Mouse (Mus musculus) CD8-positive naive resting alpha-beta T cell, adult 2 months (primary cell): ENCODE measurements around the gene Frmd5.

Experiments
- DNase-seq, 2 experiments: peaks; one replicate each; pipeline ENCODE4 v3.0.0; 2022; ENCODE audit warnings: low read depth in 2 of 2, low spot score in 2 of 2

Frmd5 gene

DNA sequence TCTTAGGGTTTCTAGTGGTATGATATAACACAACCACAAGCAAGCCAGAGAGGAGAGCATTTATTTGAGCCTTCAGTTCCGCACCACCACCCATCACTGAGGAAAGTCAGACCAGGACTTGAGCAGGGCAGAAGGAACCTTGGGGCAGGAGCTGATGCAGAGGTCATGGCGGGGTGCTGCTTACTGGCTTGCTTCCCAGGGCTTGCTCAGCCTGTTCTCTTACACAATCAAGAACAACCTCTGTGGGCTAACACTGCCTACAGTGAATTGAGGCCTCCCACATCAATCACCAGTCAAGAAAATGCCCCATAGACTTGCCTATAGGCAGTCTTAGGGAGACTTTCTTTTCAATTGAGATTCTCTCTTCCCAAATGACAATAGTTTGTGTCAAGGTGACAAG is 118.8 kb downstream of the Frmd5 start:
- no peak for DNase-seq

DNA sequence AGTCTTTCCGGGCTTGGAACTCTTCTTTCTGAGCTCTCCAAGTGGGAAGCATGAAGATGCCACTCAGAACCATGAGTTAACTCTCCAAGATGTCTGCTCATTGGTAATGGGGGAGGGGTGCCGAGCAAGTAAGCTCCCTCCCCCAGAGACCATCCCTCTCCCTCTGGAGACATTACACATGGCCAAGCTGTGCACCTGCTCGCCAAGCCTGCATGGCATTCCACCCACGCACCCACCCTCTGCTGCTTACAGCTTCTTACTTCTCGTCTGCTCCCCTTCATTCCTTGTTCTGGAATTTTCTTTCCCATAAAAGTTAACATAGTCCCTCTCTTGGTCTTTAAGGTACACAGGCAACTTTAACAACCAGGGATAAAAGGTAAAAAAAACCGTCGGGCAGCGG is 123.3 kb downstream of the Frmd5 start:
- DNase-seq: no peak

DNA sequence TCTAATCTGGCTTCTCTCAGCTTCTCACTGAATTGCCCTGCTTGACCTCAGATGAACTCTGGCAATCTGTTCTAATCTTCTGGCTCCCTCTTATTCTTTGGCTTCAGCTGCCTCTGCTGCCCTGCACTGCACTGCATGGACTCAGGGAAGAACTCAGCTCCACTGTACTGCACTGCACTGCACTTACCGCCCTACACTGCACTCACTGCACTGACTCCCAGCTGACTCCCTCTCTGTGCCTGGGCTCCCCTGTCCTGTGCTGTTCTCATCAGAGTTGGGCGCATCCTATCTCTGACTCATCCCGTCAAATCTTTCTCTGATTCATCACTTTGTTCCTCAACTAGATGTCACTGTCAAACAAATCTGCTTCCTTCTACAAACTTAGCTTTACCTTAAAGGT is 124.5 kb downstream of the Frmd5 start:
- DNase-seq: no peak

DNA sequence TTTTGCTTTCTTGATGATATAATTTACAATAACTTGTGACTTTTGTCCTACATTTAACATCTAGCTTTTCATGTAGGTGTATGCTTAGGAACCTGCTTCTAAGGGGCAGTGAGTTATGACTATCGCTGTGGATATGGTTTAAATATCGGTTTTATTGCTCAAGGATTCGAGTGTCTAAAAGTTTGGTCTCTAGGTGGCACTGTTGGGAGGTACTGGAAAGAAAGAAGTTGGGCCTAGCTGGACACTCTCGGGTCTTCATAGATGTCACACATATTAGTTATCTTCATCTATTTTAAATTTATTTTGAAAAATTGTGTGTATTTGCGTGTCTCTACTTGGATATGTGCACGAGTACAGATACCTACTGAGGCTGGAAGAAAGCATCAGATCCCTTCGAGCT is 127.2 kb downstream of the Frmd5 start:
- no peak for DNase-seq

DNA sequence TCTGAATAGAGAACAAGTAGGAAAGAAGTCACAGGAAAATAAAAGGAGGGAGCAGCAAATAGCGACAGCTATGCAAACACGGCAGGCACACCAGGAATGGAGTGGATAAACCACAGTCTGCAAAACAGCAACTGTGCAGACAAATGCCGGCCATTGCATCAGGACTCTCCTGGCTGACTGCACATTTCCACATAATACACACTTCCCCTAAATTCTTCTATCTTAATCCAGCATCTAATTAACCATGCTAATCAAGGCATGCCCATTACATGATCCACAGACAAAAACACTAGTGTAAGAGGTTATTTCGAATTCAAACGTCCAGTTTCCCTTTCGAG is 129.3 kb downstream of the Frmd5 start:
- no peak for DNase-seq

DNA sequence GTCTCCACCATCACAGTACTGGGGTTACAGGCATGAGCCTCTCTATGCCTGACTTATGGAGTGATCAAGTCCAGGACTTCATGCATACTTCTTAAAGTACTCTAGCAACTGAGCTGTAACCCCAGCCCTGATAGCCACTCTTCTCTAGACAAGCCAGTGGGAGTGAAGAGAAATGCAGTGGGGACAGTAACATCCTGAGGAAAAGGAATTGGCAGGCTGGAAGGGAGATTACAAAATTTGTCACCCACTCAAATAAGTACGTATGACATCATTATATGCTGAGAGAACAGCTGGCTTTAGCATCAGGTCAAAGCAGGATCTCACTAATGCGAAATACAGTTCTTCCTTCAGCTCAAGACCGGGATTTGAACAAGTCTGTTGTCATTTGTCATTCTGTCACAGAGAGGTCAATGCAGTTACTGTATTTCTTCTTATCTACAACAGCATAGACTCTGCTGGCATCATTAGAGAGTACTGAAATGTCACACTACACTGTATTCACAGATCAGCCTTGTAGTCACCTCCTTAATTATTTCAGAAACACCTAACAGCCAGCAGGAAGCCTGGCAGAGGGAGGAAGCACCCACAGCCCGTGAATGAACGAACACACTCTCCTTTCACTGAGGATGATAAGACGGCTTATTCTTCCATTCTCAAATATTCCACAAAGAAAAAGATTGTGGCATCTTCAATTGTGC is 129.8 kb downstream of the Frmd5 start:
- DNase-seq: no peak

DNA sequence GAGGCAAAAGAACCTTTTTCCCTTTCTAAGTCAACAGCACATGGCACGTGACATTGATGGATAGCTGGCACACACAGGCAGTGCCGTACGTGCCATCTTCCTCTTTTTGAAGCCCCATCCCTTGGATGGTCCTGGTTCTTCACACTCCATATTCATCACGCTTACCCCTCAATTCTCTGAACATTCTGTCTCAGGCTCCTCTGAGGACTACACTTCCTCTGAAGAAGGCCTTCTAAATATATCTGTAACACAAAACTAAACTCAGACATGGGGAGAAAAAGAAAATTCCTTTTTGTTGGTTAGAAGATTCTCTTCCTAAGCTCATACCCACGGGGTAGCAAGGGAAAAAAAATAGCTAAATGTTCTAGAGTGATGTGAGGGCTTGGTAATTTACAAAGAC is 131.0 kb downstream of the Frmd5 start:
- no peak for DNase-seq

DNA sequence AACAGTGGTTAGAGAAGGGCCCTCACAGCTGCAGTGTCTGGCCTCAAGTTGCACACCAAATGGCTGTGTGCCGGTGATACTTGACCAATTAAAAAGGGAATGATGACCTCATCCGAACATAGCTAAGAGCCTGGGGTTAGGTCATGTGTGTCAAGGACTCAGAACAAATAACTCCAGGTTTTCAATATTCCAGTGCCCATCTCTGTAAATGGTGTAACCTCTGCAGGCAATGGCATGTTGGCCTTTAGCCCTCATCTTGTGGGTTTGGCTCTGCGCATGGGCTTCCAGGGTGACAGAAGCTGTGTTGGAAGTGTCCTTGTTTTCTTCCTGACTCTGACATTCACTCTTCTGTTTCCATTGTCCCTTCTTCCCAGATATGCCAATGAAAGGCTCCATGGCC is 131.8 kb downstream of the Frmd5 start:
- no peak for DNase-seq

DNA sequence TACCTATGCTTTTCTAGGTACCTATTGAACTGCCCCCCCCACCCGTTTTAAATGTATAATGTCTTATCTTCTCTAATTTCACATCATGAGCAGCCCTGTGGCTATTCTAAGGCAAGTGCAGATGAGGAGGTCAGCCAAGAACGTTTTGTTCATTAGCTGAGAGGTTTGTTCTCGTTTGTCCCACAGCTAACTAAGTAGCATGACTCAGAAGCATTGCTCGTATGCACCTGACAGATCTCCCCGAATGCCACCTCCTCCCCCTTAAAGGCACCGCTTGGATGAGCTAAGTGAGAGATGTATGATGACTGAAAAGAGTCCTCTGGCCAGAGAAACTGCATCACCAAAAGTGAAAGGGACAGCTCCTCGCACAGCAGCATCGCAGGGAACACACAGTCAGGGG is 132.7 kb downstream of the Frmd5 start:
- DNase-seq: no peak

DNA sequence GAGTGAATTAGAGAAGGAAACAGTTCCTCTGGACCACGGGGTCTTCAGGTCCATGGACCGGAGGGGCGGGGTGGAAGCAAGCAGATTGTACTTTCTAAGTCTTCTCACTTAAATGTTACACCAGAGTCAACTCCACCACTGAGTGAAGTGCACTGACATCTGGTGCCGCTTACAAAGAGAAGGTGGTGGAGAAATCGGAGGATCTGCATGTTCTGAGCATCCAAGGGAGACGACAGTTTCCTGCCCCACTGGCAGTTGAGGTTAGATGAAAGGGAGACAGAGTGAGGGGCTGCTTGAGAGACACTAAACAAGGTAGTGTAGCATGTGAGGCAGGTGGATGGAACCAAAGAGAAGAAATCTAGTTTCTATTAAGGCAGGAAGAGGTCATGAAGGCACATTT is 137.0 kb downstream of the Frmd5 start:
- no peak for DNase-seq

DNA sequence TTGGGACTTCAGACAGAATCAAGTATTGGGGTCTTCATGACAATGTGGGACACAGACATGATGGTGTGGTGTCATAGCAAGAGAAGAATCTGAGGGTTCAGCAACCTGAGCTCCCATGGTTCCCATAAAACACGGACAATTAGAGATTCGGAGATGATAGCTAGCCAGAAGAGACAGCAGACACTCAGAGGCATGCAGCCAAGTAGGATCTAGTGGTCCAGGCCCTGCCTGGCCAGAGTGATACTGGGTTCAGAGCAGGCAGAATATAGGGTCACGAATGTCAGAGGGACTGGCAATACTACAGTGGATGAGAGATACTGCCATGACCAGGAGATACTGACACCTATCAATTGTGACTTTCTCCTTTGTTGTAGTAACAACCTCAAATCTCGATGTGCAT is 138.6 kb downstream of the Frmd5 start:
- DNase-seq: no peak

DNA sequence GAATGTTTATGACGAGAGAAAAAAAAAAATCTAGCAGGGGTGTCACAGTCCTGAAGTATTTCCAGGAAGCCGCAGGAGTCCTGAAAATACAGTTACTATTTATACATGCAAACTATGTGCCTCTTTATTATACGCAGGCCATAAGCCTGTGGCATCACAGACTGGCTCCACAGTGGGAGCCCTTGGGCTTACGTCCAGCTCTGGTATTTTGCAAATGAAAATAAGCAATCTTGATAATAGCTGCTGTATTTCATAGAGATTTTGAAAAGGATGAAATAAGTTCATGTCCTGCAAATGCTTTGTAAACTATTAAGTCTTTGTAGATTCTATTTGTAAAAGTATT is 145.8 kb downstream of the Frmd5 start:
- DNase-seq: no peak

DNA sequence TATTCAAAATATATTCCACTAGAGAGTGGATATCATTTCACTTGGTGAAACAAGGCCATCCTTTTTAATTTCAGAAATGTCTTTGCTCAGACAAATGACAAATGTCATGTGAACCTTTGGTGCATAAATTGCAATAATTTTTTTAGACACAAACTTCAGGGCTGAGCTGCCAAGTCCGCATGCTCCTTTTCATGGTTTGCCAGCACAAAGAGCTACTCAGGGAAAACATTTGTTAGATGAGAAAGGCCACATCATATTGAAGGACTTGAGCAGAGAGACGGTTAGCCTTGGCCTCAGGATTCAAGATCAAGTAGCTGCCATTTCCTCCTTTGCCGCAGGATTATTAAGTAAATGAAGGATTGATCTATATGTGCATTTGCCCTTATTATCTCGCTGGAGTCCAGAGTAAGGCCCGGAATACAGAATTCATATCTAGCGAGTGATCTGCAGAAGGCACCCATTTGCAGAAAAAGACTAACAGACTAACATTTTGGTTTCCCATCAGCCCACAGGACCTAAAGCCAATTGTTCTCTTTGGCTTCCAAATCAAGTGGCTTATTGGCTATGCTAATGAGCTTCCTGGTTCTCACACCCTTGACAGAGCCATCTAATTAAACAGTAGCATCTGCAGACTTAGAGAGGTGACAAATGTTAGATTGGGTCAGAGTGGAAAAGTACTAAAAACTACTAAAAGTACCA is 146.3 kb downstream of the Frmd5 start:
- DNase-seq: no peak

DNA sequence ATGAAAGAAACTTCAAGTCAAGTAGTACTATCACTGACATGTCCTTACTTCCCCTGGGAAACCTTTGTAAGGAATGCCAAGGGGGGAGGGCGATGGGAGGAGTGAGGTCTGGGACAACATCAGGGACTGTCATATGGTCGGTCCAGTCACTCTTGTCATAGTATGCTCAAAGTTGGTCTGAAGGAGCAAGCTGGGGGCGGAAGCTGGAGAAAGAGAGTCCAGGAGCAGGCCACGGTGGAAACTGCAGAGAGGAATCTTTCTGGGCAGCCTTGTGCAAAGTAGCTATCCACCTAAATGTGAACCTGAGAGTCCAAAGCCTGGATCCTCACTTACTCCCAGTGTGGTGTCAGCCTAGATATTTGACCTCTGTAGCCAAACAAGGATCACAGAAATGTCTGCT is 147.5 kb downstream of the Frmd5 start:
- DNase-seq: no peak

DNA sequence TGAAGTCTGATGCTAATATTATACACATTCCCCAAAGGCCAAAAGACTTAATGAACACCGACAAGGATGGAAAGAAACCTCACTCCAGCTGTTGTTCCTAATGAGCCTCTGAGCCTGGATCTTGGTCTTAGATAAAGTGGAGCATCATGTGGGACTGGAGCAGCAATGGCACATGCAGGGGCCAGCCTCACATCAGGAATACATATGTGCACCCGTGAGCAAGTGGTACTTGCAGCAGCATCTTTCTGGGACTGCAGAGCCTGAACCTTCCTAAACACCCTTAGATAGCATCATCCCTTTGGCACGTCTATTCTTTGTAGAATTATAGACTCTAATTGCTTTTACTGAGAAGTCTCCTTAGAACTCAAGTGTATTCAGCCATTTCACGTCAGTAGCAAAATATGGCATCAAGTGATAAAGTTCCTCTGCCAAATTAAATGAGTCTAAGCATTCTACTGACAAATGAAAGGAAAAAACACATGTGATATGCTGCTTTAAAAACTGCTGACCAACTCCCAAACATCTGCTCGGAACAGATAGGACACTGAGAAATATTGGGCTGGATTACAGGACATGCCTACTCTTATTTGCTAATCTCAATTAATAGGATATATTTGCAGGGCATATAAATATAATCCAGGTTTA is 148.6 kb downstream of the Frmd5 start:
- DNase-seq: no peak

DNA sequence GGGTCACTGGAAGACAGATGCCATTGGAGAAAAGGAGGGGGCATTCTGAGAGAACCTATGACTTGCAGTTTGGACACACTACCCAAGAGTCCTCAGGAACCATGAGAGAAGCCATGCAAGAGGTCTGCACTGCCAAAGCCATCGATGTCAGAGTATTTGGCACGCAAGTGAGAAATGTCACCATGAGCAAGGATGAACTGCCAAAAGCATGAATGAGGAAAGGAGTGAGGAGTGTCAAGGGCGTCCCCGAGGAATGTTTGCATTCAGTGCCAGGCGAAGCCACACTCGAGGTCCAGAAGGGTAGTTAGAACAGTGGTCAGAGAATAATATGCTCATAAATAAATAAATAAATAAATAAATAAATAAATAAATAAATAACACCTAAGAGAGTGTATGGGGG is 150.9 kb downstream of the Frmd5 start:
- DNase-seq: no peak

DNA sequence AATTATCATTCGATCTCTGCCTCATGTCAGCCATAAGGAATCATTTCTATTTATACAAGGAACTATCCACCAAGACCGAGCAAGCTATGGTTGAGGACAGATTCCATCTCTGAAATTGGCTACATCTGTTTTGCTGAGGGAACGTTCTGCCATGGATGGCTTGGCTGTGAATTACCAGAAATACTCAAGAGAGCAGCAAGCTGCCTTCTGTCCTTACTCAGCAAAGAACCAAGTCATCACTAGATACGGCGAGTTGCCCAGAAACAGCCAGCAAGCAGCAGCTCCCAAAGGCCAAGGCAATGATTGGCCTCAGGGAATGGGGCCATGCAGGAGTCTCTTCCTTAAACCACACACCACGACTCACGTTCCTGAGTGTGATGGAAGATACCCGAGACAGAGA is 151.8 kb downstream of the Frmd5 start:
- no peak for DNase-seq

DNA sequence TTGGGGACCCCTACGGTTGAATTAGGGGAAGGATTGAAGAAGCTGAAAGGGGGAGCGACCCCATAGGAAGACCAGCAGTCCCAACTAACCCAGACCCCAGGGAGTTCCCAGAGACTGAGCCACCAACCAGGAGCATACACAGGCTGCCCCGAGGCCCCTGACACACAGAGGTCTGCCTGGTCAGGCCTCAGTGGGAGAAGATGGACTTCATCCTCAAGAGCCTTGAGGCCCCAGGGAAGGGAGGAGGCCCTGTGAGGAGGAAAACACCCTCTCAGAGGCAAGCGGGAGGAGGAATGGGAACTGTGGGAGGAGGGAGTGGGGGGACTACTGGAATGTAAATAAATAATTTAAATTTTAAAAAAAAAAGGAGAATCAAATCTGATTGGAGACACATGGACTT is 160.4 kb downstream of the Frmd5 start:
- DNase-seq: no peak

DNA sequence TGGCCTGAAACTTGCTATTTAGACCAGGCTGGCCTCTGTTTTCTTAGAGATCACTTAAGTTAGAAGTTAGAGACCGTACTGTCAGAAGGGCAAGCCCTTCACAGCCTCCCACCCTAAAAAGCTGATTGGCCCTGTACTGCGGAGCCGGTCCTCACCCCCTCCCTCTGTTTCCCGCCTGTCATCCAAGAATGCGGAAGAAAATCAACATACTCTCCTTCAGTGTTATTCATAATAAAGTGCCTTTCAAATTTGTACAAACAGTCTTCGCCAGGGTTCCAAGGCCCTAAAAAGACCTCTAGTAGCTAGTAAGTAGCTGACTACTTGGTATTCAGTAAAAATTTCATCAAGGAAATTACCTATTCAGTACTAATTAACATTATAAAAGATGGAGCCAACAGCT is 164.0 kb downstream of the Frmd5 start:
- DNase-seq: no peak

DNA sequence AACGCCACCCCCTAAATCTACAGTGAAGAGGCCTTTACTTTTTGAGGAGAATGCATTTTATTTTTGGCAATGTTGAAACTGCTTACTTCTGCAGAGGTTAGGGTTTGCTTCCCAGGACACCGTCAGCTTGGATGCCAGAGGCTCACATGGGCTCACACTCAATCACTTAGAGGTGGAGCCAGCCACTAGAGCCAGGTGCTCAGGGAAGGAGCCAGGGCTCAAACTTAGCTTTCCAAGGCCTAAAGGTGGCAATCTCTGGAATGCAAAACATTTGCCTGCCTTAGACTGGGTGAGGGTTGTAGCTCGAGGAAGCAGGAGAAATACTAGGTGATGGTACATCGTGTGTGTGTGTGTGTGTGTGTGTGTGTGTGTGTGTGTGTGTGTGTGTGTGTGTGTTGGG is 174.8 kb downstream of the Frmd5 start:
- DNase-seq: no peak

DNA sequence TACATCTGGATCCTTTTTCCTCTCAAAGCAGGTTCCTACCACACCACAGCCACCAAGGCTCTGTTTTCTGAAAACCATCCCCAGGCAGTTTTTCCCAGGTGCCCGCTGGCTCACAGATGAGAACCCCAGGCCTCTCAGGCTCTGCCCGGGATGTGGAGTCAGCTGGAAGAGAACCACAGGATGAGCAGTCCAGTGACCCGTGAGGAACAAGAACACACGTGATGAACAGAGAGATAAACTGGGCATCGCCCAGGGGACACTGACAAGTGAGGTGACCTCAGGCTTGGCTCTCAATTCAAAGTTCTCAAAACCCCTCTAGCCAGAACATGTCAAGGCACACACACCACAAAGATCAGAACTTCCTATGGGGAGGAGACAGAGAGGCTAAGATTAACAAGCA is 176.6 kb downstream of the Frmd5 start:
- no peak for DNase-seq

DNA sequence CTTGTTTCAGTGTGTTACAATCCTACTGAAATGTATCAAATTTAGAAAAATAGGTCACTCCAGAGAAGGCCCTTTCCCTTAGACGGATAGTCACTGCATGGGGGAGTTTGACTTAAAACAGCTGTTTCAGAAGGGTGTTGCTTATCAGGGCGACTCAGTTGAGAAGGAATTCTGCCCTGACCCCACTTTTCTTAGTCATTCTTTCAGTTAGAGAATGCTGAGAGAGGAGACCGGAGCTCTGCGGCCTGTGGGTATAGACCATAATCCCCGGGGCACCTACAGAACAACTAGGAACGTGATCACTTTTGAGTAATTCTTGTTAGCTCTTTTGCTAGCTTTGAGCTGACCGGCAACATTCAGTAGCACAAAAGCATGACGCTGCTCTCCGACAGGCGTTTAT is 178.6 kb downstream of the Frmd5 start:
- DNase-seq: no peak

DNA sequence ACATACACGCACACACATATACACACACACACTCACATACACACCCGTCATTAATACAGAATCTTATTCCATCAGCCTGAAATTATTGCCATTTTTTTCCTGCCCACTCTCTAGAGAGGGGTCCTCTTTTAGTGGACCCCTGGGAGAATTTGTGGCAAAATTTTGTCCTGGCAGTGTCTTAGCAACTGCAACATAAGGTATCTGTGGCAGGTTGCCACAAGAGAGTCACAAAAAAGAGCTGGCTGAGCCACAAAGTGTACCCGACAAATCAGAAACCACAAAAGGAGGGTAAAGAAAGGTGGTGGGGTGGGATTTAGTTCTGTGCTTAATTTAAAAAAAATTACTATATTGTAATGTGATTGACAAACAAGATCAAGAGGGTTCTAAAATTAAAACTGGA is 181.0 kb downstream of the Frmd5 start:
- no peak for DNase-seq
